Mouse (Mus musculus) midbrain, embryonic 16.5 days (tissue): ENCODE measurements at regions not wholly inside any gene's neighbourhood (a gene's known extent, or its start where the extent isn't known, plus 50 kb on each side); places are given as distances from the start of the nearest gene placed in this dataset.

Source experiments
- ATAC-seq: fragments of 200-750 bp; cut with Nextera tagmentation; 2 replicates; pipeline ENCODE4 v1.8.0; 2017; ENCODE audit warnings: moderate TSS enrichment
- H3K27ac ChIP-seq: fragments of 300-500 bp; sonication (generic); 2 replicates; pipeline ENCODE4 v1.5.1; 2014; ENCODE audit warnings: mild to moderate bottlenecking, low read length, mixed read lengths
- H3K27me3 ChIP-seq: fragments of 300-500 bp; sonication (generic); 2 replicates; pipeline ENCODE4 v1.6.1; 2014; ENCODE audit warnings: low read depth, low read length, mixed read lengths; ENCODE audit not compliant: control insufficient read depth, insufficient read depth
- H3K36me3 ChIP-seq: fragments of 300-500 bp; sonication (generic); 2 replicates; pipeline ENCODE4 v1.6.1; 2014; ENCODE audit warnings: mild to moderate bottlenecking, low read length, moderate library complexity, mixed read lengths; ENCODE audit not compliant: control insufficient read depth, insufficient read depth
- H3K4me1 ChIP-seq: fragments of 300-500 bp; sonication (generic); 2 replicates; pipeline ENCODE4 v1.6.1; 2014; ENCODE audit warnings: mild to moderate bottlenecking, low read length, mixed read lengths; ENCODE audit not compliant: control insufficient read depth, insufficient read depth
- H3K4me2 ChIP-seq: fragments of 300-500 bp; sonication (generic); 2 replicates; pipeline ENCODE4 v1.6.1; 2014; ENCODE audit warnings: mild to moderate bottlenecking, low read length, mixed read lengths
- H3K4me3 ChIP-seq: fragments of 300-500 bp; sonication (generic); 2 replicates; pipeline ENCODE4 v1.5.1; 2014; ENCODE audit warnings: low read depth, mild to moderate bottlenecking, low read length, moderate library complexity, mixed read lengths
- H3K9ac ChIP-seq: fragments of 300-500 bp; sonication (generic); 2 replicates; pipeline ENCODE4 v1.6.1; 2014; ENCODE audit warnings: low read depth, low read length, mixed read lengths
- H3K9me3 ChIP-seq: fragments of 300-500 bp; sonication (generic); replicated peaks from 2 replicates; pipeline ENCODE4 v1.6.1; 2014; ENCODE audit warnings: mild to moderate bottlenecking, low read length, mixed read lengths; ENCODE audit not compliant: control insufficient read depth, poor library complexity, severe bottlenecking
- WGBS: fragments of 180-500 bp; shearing (Covaris S2); extraction: QIAGEN DNeasy Blood & Tissue Kit; methylation state at CpG from one replicate; pipeline ENCODE4 v1.1.7; 2014; 5-methylcytosine and 5-hydroxymethylcytosine counted together

- no peak for ATAC-seq
- Histone ChIP-seq H3K4me1 (no peaks in the 10 kb centered on the region), H3K9ac (no peak overlapping the region), H3K27me3 (no peaks in the 10 kb centered on the region), H3K9me3 (no peaks in the 10 kb centered on the region), H3K27ac (no peak overlapping the region), H3K4me3 (no peak overlapping the region), H3K4me2 (no peak overlapping the region), H3K36me3 (no peaks in the 10 kb centered on the region)
- WGBS, result 84% methylated on average over 16 of the region's 16 CpGs
Observed at GRCm38 (mm10) chr1:181293079-181293865, 59.2 kb upstream of the Cnih3 start.

DNA sequence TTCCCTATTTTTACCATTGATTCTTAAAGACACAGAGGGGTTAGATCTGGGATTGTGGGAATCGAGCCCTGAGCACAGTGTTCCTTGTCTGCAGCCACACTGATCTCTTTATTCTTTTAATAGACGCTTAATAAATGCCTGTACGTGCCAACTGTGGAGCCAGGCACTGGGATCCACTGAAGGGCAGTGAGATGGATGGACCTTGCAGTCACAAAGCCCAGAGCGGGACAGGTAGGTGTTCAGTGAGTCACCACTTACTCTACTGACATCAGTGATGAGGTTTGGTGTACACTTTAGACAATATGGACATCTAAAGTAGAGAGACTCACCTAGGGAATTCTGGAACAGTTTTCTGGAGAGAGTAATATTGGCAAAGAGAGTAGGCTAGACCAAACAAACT lies 56.8 kb upstream of the Cnih3 start:
- H3K4me1 ChIP-seq, result no peaks in the 10 kb centered on the region
- H3K36me3 ChIP-seq, result no peaks in the 10 kb centered on the region
- ATAC-seq, result no peak
- H3K9me3 ChIP-seq, result no peaks in the 10 kb centered on the region
- H3K27me3 ChIP-seq, result no peaks in the 10 kb centered on the region
- no peak overlapping the region for H3K4me2 ChIP-seq
- H3K4me3 ChIP-seq, result no peak overlapping the region
- WGBS, result 88% methylated on average over 4 of the region's 4 CpGs
- H3K27ac ChIP-seq, result no peak overlapping the region
- no peak overlapping the region for H3K9ac ChIP-seq

GRCm38 (mm10) chr1:181298063-181298462 lies 54.4 kb upstream of the Cnih3 start:
- Histone ChIP-seq H3K4me1 (no peaks in the 10 kb centered on the region), H3K9me3 (no peaks in the 10 kb centered on the region), H3K27me3 (no peaks in the 10 kb centered on the region), H3K36me3 (no peaks in the 10 kb centered on the region), H3K27ac (no peak overlapping the region), H3K4me3 (no peak overlapping the region), H3K4me2 (no peak overlapping the region), H3K9ac (no peak overlapping the region)
- WGBS, result 87% methylated on average over 5 of the region's 5 CpGs
- ATAC-seq, result no peak

GRCm38 (mm10) chr1:181299075-181299665 lies 53.3 kb upstream of the Cnih3 start:
- 92% methylated on average over 14 of the region's 14 CpGs for WGBS
- H3K9ac ChIP-seq, result no peak overlapping the region
- H3K27ac ChIP-seq, result no peak overlapping the region
- H3K4me2 ChIP-seq, result no peak overlapping the region
- H3K4me3 ChIP-seq, result no peak overlapping the region
- H3K27me3 ChIP-seq, result no peaks in the 10 kb centered on the region
- ATAC-seq, result no peak
- no peaks in the 10 kb centered on the region for H3K9me3 ChIP-seq
- H3K4me1 ChIP-seq, result no peaks in the 10 kb centered on the region
- no peaks in the 10 kb centered on the region for H3K36me3 ChIP-seq

DNA sequence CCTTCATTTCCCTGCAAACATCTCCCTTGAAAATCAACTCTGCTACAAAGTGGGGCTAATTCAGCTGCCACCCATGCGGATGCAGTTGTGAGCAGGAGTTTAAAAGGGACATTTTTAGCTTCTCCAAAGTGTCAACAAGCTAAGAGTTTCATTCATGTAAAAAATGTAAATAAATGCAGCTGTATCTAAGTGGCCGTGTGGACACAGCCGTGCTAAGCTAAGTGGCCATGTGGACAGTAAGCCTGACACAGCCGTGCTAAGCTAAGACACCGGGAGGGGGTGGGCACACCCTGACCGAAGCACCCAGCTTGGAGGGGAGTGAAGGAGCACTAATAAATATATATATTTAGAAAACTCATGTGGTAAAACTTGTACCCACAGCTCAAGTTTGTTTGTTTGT lies 52.6 kb upstream of the Cnih3 start:
- no peaks in the 10 kb centered on the region for H3K36me3 ChIP-seq
- no peak overlapping the region for H3K4me3 ChIP-seq
- no peaks in the 10 kb centered on the region for H3K27me3 ChIP-seq
- ATAC-seq, result no peak
- WGBS, result 84% methylated on average over 6 of the region's 6 CpGs
- H3K27ac ChIP-seq, result no peak overlapping the region
- no peak overlapping the region for H3K4me2 ChIP-seq
- no peak overlapping the region for H3K9ac ChIP-seq
- H3K4me1 ChIP-seq, result no peaks in the 10 kb centered on the region
- no peaks in the 10 kb centered on the region for H3K9me3 ChIP-seq

DNA sequence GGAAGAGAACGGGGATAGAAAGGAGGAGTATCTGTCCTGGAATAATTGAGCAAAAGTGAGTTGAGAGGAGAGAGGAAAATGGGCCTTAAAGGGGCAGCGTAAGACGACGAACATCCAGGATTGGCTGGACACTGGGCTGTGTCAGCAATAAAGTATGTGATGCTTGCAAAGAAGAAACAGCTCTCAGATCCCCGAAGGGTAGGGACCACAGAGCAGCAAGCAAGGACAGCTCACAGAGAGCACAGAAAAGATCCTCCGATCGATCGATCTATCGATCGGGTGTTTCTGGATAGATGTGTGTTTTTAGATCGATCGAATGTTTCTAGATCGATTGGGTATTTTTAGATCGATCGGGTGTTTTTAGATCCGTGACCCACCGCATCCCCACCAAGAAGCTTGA lies 50.3 kb upstream of the Cnih3 start:
- no peaks in the 10 kb centered on the region for H3K9me3 ChIP-seq
- no peak overlapping the region for H3K9ac ChIP-seq
- no peaks in the 10 kb centered on the region for H3K36me3 ChIP-seq
- no peak overlapping the region for H3K4me3 ChIP-seq
- H3K4me1 ChIP-seq, result no peaks in the 10 kb centered on the region
- no peak overlapping the region for H3K4me2 ChIP-seq
- no peaks in the 10 kb centered on the region for H3K27me3 ChIP-seq
- ATAC-seq, result no peak
- 96% methylated on average over 17 of the region's 17 CpGs for WGBS
- H3K27ac ChIP-seq, result no peak overlapping the region
